Mouse (Mus musculus): ENCODE measurements around the gene Mdh1.
A peak's percentile ranks its signal among the peaks of the same experiment; 100 is the strongest.

The Mdh1 gene

DNA sequence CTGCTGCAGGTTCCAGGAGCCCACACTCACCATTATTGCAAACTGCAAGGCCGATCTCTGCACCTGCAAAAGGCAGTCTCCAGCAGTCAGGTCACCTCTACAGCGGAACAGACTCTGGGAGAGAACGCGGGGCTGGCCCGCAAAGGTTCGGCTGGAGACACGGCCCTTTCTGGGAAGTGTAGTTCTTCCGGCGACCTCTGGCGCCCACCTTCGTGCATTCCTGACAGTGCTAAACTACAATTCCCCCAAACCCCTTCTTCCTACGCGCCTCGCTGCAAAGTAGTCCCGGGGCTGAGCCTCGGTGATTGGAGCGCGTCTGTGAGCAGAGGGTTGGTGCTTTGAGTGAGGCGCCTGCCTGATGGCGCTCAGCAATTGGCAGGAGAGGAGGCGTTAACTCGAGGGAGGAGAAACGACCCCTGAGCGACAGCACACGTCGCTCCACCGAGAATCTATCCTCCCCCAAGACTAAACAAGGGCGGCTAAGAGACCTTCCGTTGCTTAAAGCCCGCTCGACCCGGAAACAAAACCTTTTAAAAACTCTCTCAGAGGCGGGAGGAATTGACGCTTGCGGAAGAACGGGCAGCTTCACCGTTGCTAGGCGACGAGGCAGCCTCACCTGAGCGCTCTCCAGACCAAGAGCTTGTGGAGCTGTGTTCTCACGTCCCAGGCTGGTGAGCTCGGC, at the start of gene Mdh1, which contains the start of gene Wdpcp:
TSS of gene Mdh1 (minus strand) at position 668 of the 682 bp plus-strand sequence.
TSS of gene Wdpcp (plus strand) at position 536 of the 682 bp plus-strand sequence.
- peak; percentile 100 for DNase-seq (ENCODE audit: low read depth)

DNA sequence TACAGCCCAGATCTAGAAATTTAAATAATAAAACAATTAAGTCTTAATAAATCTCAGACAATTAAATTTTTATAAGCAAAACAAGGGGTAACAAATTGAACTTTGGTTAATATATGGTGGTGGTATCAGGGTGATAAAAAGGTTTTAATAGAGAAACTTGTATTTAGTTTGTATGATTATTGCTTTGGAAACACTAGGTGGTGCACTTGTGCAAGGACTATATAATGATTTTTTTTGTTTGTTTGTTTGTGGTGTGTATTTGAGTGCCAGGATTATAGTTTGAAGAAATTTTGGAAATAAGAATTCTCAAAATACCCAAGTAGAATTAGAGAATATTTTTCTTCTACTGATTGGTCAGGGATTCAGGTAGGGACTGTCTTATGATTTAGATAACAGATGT, 43.7 kb upstream of the Mdh1 start:
- DNase-seq (ENCODE audit: low read depth) = no peak

DNA sequence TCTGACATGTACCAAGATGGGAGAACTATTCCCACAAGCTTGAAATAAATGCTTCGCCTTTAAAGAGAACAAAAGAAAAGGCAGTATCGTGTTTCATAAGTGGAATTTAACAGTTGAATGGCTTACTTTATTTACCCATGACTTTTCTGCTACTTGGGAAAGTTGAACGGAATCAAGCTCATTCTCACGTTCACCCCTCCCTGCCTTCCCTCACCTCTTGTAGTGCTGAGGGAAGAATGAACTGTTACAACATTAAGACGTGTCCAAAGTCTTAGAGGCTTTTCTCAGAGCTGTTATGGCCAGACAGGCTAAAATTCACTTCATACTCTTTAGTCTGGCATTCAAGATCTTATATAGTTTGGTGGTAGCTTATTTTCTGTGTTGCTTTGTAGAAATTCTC, 30.3 kb upstream of the Mdh1 start:
- DNase-seq (ENCODE audit: low read depth) = peak; percentile 51

DNA sequence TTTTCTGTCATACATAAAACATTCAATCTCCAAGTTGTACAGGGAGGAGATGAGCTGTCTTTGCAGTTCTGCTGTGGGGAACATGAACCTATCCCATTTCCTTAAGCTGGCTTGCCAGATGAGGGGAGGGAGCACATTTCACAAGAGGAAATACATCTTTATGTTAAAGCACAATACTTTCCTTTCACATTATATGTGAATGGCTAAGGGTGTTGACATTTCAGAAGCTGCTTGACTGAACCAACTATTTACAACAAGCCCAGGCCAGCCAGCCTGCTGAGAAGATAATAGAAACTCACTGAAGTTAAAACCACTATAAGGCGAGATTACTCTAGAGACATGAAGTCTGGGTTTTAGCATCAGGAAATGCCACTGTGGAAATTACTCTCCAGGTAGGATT, 11.1 kb upstream of the Mdh1 start:
- no peak for DNase-seq (ENCODE audit: low read depth)

DNA sequence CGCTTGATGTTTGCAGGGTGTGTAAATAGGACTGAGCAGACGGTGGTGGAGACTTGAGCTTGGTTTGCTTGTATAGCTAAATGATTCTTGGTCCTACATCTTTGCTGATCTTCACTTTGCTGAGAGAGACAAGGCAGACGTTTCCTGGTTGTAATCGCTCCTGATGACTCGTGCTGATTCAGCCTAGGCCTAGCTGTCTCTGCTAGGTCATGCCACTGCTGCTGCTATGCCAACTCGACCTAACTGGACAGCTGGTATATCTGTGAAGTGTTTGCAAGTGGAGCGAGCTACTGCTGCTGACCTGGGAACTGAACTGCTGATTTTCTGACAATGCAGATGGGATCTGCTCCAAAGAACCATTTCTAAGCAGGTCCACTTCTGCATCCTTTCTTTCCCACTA, 9.3 kb upstream of the Mdh1 start:
- no peak for DNase-seq (ENCODE audit: low read depth)

DNA sequence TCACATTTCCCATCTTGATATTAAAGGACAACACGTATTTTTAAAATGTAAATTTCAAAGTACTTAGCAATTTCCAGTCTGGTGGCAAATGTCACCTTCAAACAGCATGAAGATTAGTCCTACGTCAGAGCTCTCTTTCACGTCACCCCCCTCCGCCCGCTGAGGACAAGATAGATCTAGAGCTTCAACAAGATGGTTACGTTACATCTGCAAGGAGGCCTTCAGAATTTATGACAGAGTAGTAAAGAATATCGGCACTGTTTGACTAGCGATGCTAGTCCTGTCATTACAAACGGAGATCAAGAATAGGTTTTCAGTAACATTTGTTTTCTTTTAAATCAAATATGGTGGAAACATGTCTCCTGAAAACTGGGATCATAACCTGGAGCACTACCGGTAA, 1.2 kb downstream of the Mdh1 start:
- DNase-seq (ENCODE audit: low read depth) = no peak

DNA sequence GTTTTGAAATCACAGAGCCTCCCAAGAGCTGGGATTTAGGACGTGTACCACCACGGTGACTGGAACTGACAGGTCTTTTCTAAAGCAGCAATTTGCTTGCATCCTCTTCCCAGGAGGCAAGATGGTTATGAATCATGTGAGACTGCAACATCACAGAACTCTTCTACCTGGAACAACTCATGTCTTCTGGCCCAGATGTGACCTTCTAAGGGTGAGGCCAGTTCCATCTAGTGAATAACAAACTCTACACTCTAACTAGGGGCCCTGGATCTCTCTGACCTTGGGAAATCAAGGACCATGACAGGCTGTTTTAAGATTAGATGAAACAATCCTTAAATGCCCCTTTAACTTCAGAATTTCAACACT, 2.1 kb downstream of the Mdh1 start:
- no peak for DNase-seq (ENCODE audit: low read depth)

DNA sequence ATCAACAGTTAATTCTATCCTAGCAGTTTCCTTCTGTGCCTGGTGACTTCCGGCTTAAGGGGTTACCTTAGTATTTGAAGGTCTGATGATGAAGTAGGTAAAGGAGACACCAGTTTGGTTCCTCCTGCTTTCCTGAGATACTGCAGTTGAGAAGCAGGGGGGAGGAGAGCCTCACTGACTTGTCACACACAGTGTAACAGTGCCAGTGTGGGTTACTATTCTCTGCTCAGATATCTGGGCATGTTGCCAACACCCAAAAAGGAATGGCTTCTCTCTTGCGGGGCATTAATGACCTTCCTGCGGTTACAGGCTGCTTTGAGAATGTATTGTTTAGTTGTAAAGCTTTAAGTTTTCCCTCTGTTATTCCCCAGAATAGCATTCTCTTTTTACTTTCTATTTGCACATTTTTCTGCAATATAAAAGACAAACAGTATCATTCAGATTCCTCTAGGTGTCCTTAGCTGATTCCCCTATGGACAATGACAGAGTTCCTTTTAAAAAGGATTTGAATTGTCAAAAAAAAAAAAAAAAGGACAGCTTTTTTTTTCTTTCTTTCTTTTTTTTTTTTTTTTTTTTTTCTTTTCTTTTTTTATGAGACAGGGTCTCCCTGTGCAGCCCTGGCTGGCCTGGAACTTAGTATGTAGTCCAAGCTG, 2.6 kb downstream of the Mdh1 start:
- DNase-seq (ENCODE audit: low read depth) = no peak

DNA sequence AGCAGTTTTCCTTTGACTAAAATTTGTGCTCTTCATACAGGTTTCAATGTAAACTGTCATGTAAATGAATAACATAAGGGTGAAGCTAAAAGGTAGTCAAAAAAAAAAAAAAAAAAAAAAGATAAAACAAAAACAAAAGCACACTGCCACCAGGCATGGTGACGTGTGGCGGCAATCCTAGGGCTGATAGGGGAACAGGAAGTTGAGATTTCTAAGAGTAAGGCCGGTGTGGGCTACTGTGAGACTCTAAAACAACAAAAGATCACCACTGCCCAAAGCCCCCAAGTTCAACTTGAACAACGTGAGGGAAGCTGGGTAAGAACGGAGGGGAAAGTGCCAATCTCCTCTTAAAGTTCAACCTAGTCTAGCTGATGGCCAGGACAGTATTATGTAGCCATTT, 3.2 kb downstream of the Mdh1 start:
- DNase-seq (ENCODE audit: low read depth) = no peak

DNA sequence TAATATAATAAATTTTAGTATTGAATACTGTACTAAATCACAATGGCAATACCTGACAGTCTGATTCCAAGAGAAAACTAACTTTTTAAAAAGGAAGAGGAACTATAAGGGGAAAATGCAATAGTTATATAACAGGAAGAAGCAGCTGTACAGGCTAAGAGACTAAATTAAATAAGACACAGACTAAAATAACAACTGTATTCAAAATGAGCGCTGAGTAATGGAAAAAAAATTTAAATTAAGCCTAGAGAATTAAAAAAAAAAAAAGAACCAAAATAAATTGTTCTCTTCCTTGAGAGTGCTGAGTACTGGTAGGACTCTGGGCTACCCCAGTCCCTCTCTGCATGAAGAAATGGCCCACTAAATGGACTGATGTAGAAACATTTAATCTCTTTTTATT, 4.4 kb downstream of the Mdh1 start:
- DNase-seq (ENCODE audit: low read depth) = no peak

DNA sequence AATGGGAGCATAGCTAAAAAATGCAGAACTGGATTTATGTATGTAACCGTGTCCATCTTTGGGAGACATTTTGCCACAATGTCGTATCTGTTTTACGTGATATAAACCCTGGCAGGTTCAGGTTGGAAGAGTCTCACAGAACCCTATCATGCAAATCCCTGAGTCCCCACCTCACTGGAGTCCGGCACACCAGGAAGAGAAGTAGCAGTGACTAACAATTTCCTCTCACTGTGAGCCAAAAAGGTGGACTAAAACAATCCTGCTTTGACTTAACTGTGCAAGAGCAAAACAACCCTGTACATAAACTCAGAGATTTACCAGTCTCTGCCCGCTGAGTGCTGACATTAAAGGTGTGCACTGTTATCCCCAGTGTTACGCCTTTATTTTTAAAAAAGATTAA, 5.2 kb downstream of the Mdh1 start:
- DNase-seq (ENCODE audit: low read depth) = no peak

DNA sequence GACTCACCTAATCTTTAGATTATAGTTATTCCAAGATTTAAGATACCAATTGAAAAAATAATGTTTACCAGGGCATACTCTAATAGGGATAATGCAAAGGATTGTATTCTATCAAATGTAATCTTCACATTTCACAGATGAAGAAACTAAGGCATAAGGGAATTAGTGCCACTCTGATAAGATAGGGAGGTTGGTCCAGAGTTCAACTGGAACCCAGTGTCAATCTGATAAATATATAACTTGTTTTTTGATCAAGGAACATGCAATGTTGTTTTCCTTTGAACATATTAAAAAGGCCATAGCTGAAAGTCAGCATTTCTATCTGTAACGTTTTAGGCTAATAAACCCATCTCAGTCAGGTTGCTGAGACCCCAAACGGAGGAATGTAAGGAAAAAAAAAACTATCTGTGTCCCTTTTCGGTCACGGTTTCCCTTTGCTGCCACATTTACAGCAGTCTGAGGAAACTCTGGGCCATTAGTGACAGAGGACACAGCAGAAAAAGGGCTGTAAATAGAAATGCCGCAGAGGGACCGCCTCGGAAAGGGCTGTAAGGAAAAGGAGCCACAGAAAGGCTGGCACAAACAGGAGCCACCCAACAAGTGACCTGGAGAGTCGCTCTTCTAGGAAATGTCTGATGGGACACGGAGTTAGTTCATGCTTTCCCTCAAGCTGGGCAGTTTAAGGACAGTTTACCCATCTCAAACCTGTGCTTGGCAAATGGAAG, 7.3 kb downstream of the Mdh1 start:
- no peak for DNase-seq (ENCODE audit: low read depth)

DNA sequence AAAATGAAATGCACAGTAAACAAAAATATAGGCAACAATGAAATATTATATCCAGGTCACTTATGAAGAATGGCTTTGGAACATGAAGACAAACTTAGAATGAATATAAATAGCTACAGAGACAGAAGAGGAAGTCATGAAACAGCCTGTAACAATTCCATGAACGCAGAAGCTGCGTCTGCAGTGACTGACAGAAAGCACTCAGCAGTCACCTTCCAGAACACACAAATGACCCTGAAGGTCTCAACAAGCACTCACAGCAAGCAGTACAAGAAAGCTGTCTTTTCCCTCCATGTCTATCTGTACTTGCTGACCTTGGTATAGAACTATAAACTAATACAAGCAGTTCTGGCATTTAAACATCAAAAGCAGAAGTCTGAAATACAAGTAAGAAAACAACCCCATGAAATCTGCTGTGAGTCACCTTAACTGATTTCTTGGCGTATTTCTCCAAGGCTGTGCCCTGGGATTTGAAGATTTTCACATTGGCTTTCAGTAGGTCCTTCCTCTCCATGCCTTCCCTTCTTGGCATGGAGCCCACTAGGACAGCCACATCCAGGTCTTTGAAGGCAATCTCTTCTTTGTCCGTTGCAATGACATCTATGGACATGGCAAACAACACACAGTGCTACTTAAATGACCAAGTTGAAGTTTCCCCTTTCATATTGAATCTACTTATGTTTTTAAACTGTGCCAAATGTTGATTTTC, 8.4 kb downstream of the Mdh1 start:
- no peak for DNase-seq (ENCODE audit: low read depth)

DNA sequence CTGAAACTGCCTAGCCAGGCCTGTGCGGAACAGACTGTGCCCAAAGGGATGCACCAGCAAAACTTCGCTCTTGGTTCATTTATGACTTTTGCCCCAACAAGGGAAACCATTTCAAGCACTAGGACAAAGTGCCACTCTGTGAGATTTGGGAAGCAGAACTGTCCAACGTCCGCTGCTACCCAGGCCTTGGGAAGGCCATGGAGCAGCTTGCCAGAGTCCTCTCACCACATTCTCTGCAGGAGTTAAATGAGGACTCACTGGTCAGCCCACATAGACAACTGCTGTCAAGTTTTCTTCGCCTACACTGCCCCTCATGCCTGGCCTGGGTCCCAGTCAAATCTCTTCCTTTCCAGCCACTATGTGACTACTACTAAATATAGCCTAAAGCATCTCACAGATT, 10.8 kb downstream of the Mdh1 start:
- no peak for DNase-seq (ENCODE audit: low read depth)

DNA sequence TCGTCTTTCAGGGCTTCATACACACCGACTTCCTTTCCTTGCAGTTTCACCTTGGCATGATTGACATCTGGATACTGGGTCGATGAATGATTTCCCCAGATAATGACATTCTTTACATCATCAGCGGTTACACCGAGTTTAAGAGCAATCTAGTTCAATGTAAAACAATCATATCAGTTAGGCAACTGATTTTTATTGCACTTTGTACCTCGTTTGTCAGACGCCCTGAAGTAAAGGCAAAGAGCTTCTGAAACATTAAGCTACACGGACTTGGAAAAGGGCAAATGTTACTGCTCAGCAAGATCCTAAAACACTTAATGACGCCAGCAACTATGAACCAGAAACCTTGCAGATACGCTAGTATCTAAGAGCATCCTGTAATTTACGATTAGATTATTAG, 12.4 kb downstream of the Mdh1 start:
- no peak for DNase-seq (ENCODE audit: low read depth)

DNA sequence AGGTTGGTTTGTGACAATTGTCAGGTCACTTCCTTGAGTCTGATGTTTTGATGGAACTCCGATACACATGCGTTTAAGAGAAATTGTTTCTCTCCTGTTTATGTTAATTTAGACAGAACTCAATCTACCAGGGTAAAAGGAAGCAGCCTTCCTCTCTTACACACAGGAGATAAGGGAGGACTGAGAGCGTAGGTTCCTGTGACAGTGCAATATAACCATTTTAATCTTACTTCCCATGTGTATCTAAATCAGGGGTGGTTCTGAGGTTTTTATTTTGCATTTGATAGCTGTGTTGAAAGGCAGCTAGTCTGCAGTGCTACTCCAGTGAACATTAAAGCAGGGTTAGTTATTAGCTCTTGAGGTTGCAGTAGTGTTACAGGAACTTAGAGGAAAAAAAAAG, 20.1 kb downstream of the Mdh1 start:
- DNase-seq (ENCODE audit: low read depth) = no peak

DNA sequence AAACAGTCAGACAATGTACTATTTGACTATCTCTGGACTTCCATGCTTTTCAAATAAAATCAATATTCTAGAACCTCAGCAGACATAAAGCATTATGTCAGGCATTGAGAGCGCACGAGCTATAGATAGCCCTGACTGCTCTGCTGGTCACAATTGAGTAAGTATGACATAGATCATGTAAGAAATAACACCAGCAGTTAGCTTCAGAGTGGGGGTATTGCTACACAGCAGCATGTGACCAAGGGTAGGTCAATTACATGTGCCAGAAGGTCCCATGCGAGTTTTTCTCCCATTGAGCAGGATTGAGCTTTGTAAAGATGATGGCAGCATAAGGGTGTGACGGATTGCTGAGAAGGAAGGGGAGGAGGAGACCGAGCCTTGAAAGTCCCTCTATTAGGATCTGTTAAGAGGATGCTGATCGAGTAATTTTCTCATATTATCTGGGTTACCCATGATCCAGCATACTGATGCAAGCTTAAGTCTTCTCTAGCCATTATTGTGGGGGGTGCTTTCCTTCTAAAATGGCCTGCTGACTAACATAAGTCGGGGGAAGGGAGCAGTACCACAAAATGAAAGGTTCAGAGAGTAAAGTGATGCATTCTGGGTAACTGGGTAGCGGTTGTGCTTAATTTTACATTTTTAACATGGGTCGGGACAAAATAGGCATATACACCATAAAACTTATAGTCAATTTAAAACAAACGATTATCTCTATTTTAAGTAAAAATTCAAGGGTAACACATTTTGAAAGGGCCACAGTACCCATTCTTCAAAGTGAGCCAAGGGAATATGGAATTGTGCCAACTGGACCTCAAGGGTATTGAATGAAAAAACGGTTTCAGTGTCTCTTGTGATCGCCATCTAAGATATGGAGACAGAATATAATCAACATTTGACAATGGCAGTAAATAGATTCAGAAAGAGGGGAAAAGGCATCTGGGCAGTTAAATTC, 21.7 kb downstream of the Mdh1 start:
- no peak for DNase-seq (ENCODE audit: low read depth)

DNA sequence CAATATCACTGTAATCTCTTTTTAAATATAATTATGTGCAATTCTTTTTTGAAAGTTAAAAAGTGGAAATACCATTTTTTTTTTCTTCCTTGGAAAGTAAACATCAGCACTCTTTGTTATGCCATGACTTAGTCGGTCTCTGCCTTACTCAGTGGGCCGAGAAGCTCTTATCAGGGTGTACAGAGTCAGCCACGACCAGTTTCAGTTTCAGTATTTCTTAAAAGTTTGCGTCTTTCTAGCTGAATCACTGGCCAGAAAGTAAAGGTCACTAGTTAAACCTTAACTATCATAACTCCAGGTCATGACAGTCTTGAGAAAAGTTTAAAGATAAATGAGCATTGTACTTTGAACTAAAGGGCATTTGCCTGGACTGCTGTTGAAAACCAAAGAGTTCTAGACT, 22.4 kb downstream of the Mdh1 start:
- DNase-seq (ENCODE audit: low read depth) = no peak

DNA sequence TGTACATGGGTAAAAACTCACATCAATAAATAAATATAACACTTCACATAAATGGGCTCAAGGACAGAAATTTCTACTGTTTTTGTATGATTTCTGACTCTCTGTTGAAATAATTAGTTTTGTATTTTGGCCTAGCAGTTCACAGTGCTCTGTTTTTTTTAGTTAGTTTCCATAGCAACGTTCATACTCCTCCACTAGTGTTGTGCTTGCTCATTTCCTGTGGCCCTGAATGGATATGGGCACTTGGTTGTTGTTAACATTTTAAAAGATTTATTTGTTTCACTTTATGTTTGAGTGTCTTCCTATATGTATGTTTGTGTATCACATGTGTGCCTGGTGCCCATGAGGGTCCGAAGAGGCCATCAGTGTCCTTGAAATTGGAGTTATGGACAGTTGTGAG, 23.1 kb downstream of the Mdh1 start:
- no peak for DNase-seq (ENCODE audit: low read depth)

DNA sequence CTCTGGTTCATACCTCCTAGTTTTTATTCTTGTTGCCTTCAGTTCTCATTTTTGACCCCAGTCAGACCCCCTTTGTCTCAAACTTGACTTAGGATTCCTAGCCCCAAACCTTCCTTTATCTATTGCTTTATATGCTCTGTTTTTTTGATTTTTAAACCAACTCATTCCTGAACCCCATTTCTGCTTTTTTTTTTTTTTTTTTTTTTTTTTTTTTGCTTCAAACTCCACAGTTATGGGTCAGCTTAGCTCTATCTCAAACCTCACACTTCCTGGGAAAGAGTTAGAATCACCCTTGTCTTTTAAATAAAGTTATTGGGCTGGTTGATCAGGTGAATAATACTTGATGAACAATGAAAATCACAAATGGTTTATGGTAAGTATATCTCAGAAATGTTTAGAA, 24.6 kb downstream of the Mdh1 start:
- DNase-seq (ENCODE audit: low read depth) = no peak

DNA sequence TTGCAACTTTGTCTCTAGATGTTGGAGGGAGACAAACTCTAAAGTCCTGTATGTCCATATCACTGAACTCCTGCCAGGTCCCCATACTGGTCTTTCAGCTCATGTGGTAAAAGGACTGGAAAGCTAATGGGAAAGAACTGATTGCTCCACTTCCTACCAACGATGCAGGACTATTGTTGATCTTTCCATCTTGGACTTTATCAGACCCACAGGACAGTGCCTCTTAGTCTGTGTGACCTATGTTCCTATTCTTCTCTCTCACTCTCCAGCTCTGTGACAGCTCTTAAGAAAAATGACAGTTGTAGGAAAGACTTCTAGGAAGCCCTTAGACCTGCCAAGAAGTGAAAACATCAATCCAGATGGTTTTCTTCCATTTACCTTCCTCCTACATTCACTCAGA, 25.5 kb downstream of the Mdh1 start:
- DNase-seq (ENCODE audit: low read depth) = no peak

DNA sequence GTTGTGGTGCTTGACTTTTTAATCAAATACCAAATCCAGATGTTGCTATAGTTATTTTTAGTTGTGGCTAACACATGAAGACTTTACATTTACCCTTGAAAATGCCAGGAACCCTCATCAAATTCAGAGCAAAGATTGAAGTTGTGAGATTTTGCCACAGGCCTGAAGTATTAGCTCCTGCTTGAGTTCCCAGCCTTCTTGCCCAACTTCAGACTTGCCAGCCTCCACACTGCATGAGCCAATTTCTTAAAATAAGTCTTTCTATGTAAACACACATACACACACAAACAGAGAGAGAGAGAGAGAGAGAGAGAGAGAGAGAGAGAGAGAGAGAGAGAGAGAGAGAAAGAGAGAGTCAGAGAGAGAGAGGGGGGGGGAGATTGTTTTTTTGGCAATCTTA, 26.2 kb downstream of the Mdh1 start:
- no peak for DNase-seq (ENCODE audit: low read depth)
